Mouse (Mus musculus) forebrain, embryonic 11.5 days (tissue): Measurements from ENCODE around the gene Nrbp1. TPM values are rescaled to one million over a fixed set of nuclear protein-coding genes. Genes with fewer than 3 reads are reported as not detected.
A peak's percentile ranks its signal among the peaks of the same experiment; 100 is the strongest.
"Not testable (repeated sequence)": the region's sequence is repeated elsewhere in the genome, so short reads cannot be mapped to it uniquely, and the experiment has no call there.

Source experiments
- ATAC-seq: fragments of 200-750 bp; cut with Nextera tagmentation; replicated peaks from 2 replicates; pipeline ENCODE4 v1.8.0; 2017; ENCODE audit warnings: moderate TSS enrichment; ENCODE audit not compliant: low FRiP score
- DNase-seq: peaks from one replicate; pipeline ENCODE4 v3.0.0-alpha.2; 2017; ENCODE audit warnings: low spot score
- H3K27ac ChIP-seq: fragments of 300-500 bp; sonication (generic); 2 replicates; pipeline ENCODE4 v1.5.1; 2014; ENCODE audit warnings: low read depth, low read length
- H3K27me3 ChIP-seq: fragments of 300-500 bp; sonication (generic); 2 replicates; pipeline ENCODE4 v1.6.1; 2014; ENCODE audit warnings: mild to moderate bottlenecking, low read length, mixed read lengths; ENCODE audit not compliant: control insufficient read depth, insufficient read depth
- H3K36me3 ChIP-seq: fragments of 300-500 bp; sonication (generic); 2 replicates; pipeline ENCODE4 v1.6.1; 2014; ENCODE audit warnings: mild to moderate bottlenecking, low read length, moderate library complexity, mixed read lengths; ENCODE audit not compliant: control insufficient read depth, insufficient read depth
- H3K4me1 ChIP-seq: fragments of 300-500 bp; sonication (generic); replicated peaks from 2 replicates; pipeline ENCODE4 v1.6.1; 2014; ENCODE audit warnings: low read length, mixed read lengths; ENCODE audit not compliant: control insufficient read depth, insufficient read depth
- H3K4me2 ChIP-seq: fragments of 300-500 bp; sonication (generic); 2 replicates; pipeline ENCODE4 v1.6.1; 2014; ENCODE audit warnings: low read depth, mild to moderate bottlenecking, low read length, moderate library complexity, mixed read lengths; ENCODE audit not compliant: severe bottlenecking
- H3K4me3 ChIP-seq: fragments of 300-500 bp; sonication (generic); 2 replicates; pipeline ENCODE4 v1.5.1; 2014; ENCODE audit warnings: low read depth, low read length
- H3K9ac ChIP-seq: fragments of 300-500 bp; sonication (generic); 2 replicates; pipeline ENCODE4 v1.6.1; 2014; ENCODE audit warnings: low read length
- H3K9me3 ChIP-seq: fragments of 300-500 bp; sonication (generic); 2 replicates; pipeline ENCODE4 v1.6.1; 2016; ENCODE audit warnings: low read length, mixed read lengths; ENCODE audit not compliant: control insufficient read depth
- WGBS: fragments of 180-500 bp; shearing (Covaris S2); extraction: QIAGEN DNeasy Blood & Tissue Kit; methylation state at CpG from one replicate; pipeline ENCODE4 v1.1.7; 2014; 5-methylcytosine and 5-hydroxymethylcytosine counted together
- polyA plus RNA-seq: library from polyadenylated mRNA; unstranded; fragments of >200 nt; fragmentation: Nextera tagmentation; extraction: Ambion mirVana; gene quantifications from 2 replicates; pipeline ENCODE4 v1.2.1, GENCODE M21; 2014

Gene Nrbp1
- polyA plus RNA-seq, 1 experiment from 2014 or later: 145 TPM

GRCm38 (mm10) chr5:31201742-31202590 is 38.7 kb upstream of the Nrbp1 start, which contains the start of gene Zfp513:
Gene Zfp513 (minus strand): TSS chr5:31202303.
- H3K4me1 ChIP-seq: peaks cover 9% of the 10 kb centered on the region; the same call in 1 of the 2 replicates
- H3K36me3 ChIP-seq: peaks cover 33% of the 10 kb centered on the region; the same call in 1 of the 2 replicates
- H3K27ac ChIP-seq: peak within 1 kb of the TSS; percentile 78
- peak; percentile 97 for DNase-seq
- H3K9me3 ChIP-seq: peaks cover 5% of the 10 kb centered on the region
- WGBS: under 1% methylated on average over 53 of the region's 53 CpGs
- peak within 1 kb of the TSS; percentile 83 for H3K9ac ChIP-seq
- peak within 1 kb of the TSS; percentile 88 for H3K4me2 ChIP-seq
- peak within 1 kb of the TSS; percentile 76 for H3K4me3 ChIP-seq
- ATAC-seq: peak; percentile 96
- no peaks in the 10 kb centered on the region for H3K27me3 ChIP-seq

GRCm38 (mm10) chr5:31202933-31203332 is 37.7 kb upstream of the Nrbp1 start:
- ATAC-seq: no peak
- WGBS: 84% methylated on average over 7 of the region's 7 CpGs
- peak overlapping the region; percentile 76 for H3K4me3 ChIP-seq

GRCm38 (mm10) chr5:31203866-31204265 is 36.8 kb upstream of the Nrbp1 start:
- no peak for ATAC-seq
- no peak overlapping the region for H3K4me2 ChIP-seq
- no peak overlapping the region for H3K4me3 ChIP-seq
- no peak overlapping the region for H3K9ac ChIP-seq
- no peak overlapping the region for H3K27ac ChIP-seq
- peaks cover 9% of the 10 kb centered on the region; the same call in 1 of the 2 replicates for H3K4me1 ChIP-seq
- peaks cover 5% of the 10 kb centered on the region for H3K9me3 ChIP-seq
- WGBS: 92% methylated on average over 2 of the region's 2 CpGs
- H3K27me3 ChIP-seq: no peaks in the 10 kb centered on the region
- H3K36me3 ChIP-seq: peaks cover 25% of the 10 kb centered on the region; the same call in 1 of the 2 replicates
- DNase-seq: no peak

More at GRCm38 (mm10) chr5:31202933-31203332, 37.7 kb upstream of the Nrbp1 start:
- no peak for DNase-seq
- peaks cover 5% of the 10 kb centered on the region for H3K9me3 ChIP-seq
- H3K27me3 ChIP-seq: no peaks in the 10 kb centered on the region
- peak overlapping the region; percentile 78 for H3K27ac ChIP-seq
- H3K4me1 ChIP-seq: peaks cover 9% of the 10 kb centered on the region; the same call in 1 of the 2 replicates
- H3K36me3 ChIP-seq: peaks cover 32% of the 10 kb centered on the region; the same call in 1 of the 2 replicates
- peak overlapping the region; percentile 83; the same call in 1 of the 2 replicates for H3K9ac ChIP-seq
- H3K4me2 ChIP-seq: peak overlapping the region; percentile 71

- H3K9me3 ChIP-seq: peaks cover 5% of the 10 kb centered on the region
- whole genome bisulfite sequencing: 95% methylated on average over 6 of the region's 6 CpGs
- no peak for ATAC-seq
- no peak for DNase-seq
- H3K4me1 ChIP-seq: peaks cover 9% of the 10 kb centered on the region; the same call in 1 of the 2 replicates
- no peaks in the 10 kb centered on the region for H3K27me3 ChIP-seq
- H3K36me3 ChIP-seq: peaks cover 21% of the 10 kb centered on the region; the same call in 1 of the 2 replicates
- no peak overlapping the region for H3K4me3 ChIP-seq
- no peak overlapping the region for H3K9ac ChIP-seq
- H3K4me2 ChIP-seq: no peak overlapping the region
- H3K27ac ChIP-seq: no peak overlapping the region
These were observed 36.2 kb upstream of the Nrbp1 start for GRCm38 (mm10) chr5:31204421-31204820.

GRCm38 (mm10) chr5:31216554-31216953 is 24.1 kb upstream of the Nrbp1 start:
- not testable (repeated sequence) for H3K27ac ChIP-seq, H3K4me2 ChIP-seq, H3K4me1 ChIP-seq, ATAC-seq, H3K9ac ChIP-seq, H3K36me3 ChIP-seq, H3K4me3 ChIP-seq, DNase-seq, H3K9me3 ChIP-seq, H3K27me3 ChIP-seq
- 89% methylated on average over 6 of the region's 6 CpGs for WGBS

GRCm38 (mm10) chr5:31218294-31218693 is 22.4 kb upstream of the Nrbp1 start:
- ATAC-seq (no peak), DNase-seq (no peak)
- Histone ChIP-seq H3K36me3 (no peaks in the 10 kb centered on the region), H3K9me3 (no peaks in the 10 kb centered on the region), H3K9ac (no peak overlapping the region), H3K27me3 (no peaks in the 10 kb centered on the region), H3K4me2 (no peak overlapping the region), H3K27ac (no peak overlapping the region), H3K4me3 (no peak overlapping the region), H3K4me1 (no peaks in the 10 kb centered on the region; the same call in 1 of the 2 replicates)
- WGBS: 76% methylated on average over 7 of the region's 7 CpGs

GRCm38 (mm10) chr5:31219070-31219469 is 21.6 kb upstream of the Nrbp1 start:
- no peaks in the 10 kb centered on the region; the same call in 1 of the 2 replicates for H3K4me1 ChIP-seq
- ATAC-seq (no peak), DNase-seq (no peak)
- H3K4me2 ChIP-seq: peak overlapping the region; percentile 81
- H3K36me3 ChIP-seq: no peaks in the 10 kb centered on the region
- H3K27me3 ChIP-seq: no peaks in the 10 kb centered on the region
- 0 out of 2 replicates have a peak overlapping the region, but pooled peaks have one; percentile 29 for H3K9ac ChIP-seq
- no peak overlapping the region for H3K27ac ChIP-seq
- WGBS: 2% methylated on average over 2 of the region's 2 CpGs
- H3K4me3 ChIP-seq: peak overlapping the region; percentile 95
- no peaks in the 10 kb centered on the region for H3K9me3 ChIP-seq

GRCm38 (mm10) chr5:31219474-31219873 is 21.2 kb upstream of the Nrbp1 start:
- WGBS: 2% methylated on average over 11 of the region's 11 CpGs
- DNase-seq (no peak), ATAC-seq (no peak)

More at GRCm38 (mm10) chr5:31219474-31219873, 21.2 kb upstream of the Nrbp1 start:
- H3K27ac ChIP-seq: peak overlapping the region; percentile 85; the same call in 1 of the 2 replicates
- peak overlapping the region; percentile 95 for H3K4me3 ChIP-seq
- no peaks in the 10 kb centered on the region for H3K27me3 ChIP-seq
- no peaks in the 10 kb centered on the region for H3K36me3 ChIP-seq
- H3K4me2 ChIP-seq: peak overlapping the region; percentile 81
- no peaks in the 10 kb centered on the region for H3K9me3 ChIP-seq
- no peaks in the 10 kb centered on the region; the same call in 1 of the 2 replicates for H3K4me1 ChIP-seq
- peak overlapping the region; percentile 92 for H3K9ac ChIP-seq
